Mouse (Mus musculus) retina, postnatal 7 days (tissue): ENCODE measurements around the gene Pole4.
"Not testable (repeated sequence)": the region's sequence is repeated elsewhere in the genome, so short reads cannot be mapped to it uniquely, and the experiment has no call there.

Source experiments
- DNase-seq: peaks from one replicate; pipeline ENCODE4 v3.0.0-alpha.2; 2012; ENCODE audit warnings: low read depth, low spot score

The Pole4 gene

GRCm38 (mm10) chr6:82625331-82625730, 79.8 kb downstream of the Pole4 start:
- DNase-seq: not testable (repeated sequence)

DNA sequence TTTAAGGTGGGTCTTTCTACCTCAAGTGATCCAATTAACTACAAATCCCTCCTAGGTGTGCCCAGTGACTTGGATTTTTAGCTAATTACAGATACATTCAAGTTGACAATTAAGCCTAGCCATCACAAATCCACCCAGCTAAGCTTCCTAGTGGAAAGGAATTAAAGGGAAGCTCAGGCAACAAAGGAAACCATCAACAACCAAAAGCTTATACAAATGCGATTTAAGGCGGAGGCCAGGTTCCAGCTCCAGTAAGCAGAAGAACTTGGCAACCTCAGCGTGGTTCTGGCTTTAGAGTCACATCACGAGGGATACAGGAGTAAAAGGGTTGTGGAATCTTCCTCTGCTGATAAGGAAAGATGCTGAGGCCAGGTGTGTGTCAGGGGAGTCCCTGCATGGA, 92.0 kb downstream of the Pole4 start:
- DNase-seq: peak; percentile 50

DNA sequence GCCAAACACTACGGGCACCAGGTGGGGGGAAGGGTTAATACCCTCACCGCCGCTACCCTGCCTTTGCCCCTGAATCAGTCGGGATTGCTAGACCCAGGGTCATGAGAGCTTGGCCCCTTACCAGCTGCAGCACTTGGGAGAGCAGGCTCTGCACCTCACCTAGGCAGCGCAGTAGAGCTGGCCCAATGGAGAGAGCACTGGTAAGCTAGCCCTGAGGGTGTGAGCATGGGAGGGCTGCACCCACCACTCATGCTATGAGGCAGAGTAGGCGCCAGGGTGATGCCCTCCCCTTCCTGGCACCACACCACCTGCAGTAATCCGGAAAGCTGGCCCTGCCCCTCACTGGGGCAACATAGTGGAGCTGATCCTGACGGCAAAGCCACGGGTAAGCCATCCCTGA, 94.1 kb downstream of the Pole4 start:
- no peak for DNase-seq

DNA sequence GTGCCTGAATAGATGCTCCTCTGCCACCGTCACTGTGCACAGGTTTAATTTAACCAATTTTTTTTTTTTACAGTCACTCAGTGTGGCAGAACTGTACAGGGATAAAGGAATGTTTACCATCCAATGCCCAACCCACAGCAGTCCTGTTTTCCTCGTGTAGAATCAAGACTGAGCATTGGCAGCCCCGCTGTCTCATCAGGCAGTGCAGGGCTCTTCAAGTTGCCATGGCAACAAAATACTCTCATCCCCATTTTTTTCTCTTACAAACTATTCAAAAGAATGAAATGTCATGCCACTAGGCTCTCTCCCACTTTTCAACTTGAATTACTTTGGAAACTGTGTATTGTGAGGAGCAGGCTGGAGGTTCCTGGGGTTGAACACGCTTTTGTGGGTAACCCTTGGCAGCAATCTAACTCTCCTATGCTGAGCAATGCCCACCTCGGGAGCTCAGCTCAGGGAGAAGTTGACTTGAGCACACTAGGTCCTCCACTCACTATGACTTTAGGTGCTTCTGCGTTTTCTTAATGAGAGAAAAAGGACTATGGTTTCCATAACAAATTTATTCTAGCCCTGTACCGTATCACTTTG, 95.7 kb downstream of the Pole4 start:
- no peak for DNase-seq

GRCm38 (mm10) chr6:82608756-82609155, 96.4 kb downstream of the Pole4 start:
- DNase-seq: no peak

- DNase-seq: peak; percentile 53
Observed at GRCm38 (mm10) chr6:82604791-82605190, 100.4 kb downstream of the Pole4 start.

DNA sequence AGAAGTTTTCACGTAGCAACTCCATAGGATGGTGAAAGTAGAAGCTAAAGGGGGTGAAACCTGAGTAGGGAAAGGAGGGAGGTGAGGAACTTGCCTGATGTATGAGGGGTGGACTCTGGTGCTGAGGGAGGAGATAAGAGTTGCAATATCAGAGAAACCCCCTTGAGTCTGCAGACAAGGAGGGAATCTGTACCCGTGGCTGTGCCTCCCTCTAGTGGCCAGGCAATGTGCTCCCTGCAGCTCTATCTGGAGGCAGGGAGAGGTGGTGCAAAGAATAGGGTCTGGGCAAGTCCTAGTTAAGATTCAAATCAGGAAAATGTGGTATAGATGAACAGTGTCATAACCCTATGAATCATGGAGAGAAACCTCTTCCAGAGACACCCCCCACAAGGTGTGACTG, 101.5 kb downstream of the Pole4 start:
- no peak for DNase-seq

- DNase-seq: no peak
Observed at GRCm38 (mm10) chr6:82603228-82603627, 101.9 kb downstream of the Pole4 start.

GRCm38 (mm10) chr6:82595461-82596090, 109.6 kb downstream of the Pole4 start:
- DNase-seq: no peak

DNA sequence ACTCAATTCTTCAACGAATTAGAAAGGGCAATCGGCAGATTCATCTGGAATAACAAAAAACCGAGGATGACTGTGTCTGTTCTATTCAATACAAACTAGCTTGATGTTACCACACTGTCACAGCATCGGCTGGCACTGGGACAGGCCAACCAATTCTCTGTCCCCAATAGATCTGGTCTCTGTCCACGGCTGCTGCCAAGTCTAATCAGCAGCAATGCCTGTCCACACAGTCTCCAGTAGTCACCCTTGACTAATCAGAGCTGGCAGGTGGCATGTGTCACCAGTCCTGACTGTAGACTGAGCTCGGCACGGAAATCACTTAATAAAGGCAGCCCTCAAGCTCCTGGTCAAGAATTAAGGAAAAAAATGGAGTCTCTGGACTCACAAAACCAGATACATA, 115.8 kb downstream of the Pole4 start:
- no peak for DNase-seq

GRCm38 (mm10) chr6:82585396-82585795, 119.8 kb downstream of the Pole4 start:
- no peak for DNase-seq

DNA sequence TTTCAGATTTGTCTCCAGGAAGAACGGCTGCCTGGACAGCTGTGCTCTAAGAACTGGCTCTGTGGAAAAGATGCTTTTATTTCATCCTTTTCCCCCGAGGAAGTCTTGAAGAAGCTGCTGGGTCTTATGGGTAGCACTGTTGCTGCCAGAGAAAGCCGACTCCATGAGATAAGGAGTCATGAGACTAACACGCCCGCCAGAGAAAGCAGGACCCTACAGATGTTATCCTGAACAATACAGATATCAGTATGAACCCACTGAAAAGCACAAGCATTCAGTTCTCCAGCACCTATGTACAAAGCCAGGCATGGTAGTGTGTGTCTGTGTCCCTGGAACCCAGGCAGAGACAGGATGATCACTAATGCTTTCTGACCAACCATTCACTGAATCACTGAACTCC, 129.7 kb downstream of the Pole4 start:
- no peak for DNase-seq
